Mouse (Mus musculus) embryonic fibroblast, embryonic 13.5 days (primary cell): ENCODE results near the gene Polr3b. TPM values are rescaled to one million over a fixed set of nuclear protein-coding genes. Genes with fewer than 3 reads are reported as not detected.

Experiments used
- H3K27ac ChIP-seq: 2 replicates; pipeline ENCODE4 v1.5.1; 2012; ENCODE audit warnings: low read length, control low read depth, inconsistent platforms; ENCODE audit not compliant: insufficient read depth
- H3K4me1 ChIP-seq: 2 replicates; pipeline ENCODE4 v1.6.1; 2011; ENCODE audit warnings: low read length; ENCODE audit not compliant: control insufficient read depth, insufficient read depth
- H3K4me3 ChIP-seq: 2 replicates; pipeline ENCODE4 v1.5.1; 2011; ENCODE audit warnings: mild to moderate bottlenecking, control low read depth, low read length; ENCODE audit not compliant: insufficient read depth
- CTCF ChIP-seq: IDR thresholded peaks from 2 replicates; pipeline ENCODE4 v1.5.1; 2011; ENCODE audit warnings: mild to moderate bottlenecking, control low read depth, low read length, moderate library complexity, borderline replicate concordance; ENCODE audit not compliant: insufficient read depth
- POLR2A ChIP-seq: IDR thresholded peaks from 2 replicates; pipeline ENCODE4 v1.6.1; 2011; ENCODE audit warnings: low read depth, mild to moderate bottlenecking, control low read depth, low read length, moderate library complexity
- polyA plus RNA-seq: library from polyadenylated mRNA; stranded (reverse); fragments of >200 nt; gene quantifications from 2 replicates; pipeline ENCODE4 v1.2.4, GENCODE M21; 2011; ENCODE audit warnings: low read depth; ENCODE audit not compliant: missing spikeins, insufficient read length

Polr3b gene
- polyA plus RNA-seq, 1 experiment: 15.5 TPM

DNA sequence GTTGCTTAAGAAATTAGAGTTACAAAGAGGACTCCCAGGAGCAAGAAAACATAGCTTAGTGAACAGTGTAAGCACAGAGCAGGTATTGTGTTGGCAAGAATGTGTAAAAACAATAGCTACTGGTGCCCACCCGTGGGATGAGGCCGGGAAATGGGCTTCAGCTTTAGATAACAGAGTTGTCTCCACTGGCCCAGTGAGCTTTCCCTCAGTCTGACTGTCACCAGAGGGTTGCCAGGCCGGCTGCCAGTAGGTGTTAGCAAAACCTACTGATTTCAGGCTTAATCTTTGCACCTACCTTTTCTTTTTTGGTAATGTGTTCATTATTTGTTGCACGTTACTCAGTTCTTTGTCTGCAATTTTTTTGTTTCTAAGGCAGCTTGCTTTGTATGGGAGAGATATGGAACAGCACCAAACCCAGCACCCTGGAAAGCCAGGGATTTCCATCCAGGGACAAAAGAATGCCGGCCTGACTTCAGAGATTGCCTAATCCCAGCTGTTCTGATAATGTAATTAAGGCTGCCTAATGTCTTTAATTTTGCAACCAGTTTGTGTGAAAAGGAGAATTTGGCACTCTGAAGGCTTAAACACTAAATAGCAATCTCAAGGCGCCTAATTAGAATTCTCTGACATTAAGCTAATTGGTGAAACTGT is 35.5 kb downstream of the Polr3b start:
- Histone ChIP-seq H3K4me1 (no peaks in the 10 kb centered on the region), H3K4me3 (no peak overlapping the region), H3K27ac (no peak overlapping the region)
- no peak for TF ChIP-seq POLR2A
- no peak for TF ChIP-seq CTCF

DNA sequence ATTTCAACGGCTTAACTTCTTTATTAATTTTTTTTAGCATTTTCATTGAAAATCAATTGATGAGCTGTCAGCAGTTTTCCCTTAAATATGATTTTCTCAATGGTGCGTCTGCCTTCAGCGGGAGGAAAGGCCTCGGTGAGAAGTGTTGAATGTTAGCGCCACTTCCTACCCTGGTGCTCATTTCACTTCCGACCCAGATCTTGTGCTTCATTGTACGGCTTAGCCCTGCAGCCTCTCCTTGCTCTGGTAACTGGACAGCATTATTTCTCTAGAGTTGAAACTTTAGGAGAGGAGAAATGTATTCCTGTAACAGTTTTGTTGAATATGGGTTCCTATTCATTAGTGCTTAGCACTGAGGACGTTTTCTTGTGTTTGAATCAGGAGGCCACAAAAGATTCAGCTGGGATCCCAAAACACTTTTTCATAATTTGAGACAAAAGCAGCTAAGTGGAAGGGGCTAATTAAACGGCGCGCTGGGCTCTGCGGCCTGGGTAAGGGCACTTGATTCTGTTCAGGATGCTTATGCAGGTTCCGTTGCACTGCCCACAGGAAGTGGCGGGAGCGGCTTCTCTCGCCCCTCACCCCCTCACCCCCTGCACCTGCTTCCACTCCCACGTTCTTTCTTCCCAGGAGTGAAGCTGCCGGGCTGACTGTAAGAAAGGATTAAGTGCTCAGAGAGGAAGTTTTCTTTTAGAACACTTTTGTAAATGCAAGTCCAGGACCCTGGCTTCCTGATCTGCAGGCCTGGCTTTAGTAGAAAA is 36.2 kb downstream of the Polr3b start:
- H3K4me3 ChIP-seq: no peak overlapping the region
- H3K27ac ChIP-seq: no peak overlapping the region
- no peaks in the 10 kb centered on the region for H3K4me1 ChIP-seq
- no peak for TF ChIP-seq CTCF

DNA sequence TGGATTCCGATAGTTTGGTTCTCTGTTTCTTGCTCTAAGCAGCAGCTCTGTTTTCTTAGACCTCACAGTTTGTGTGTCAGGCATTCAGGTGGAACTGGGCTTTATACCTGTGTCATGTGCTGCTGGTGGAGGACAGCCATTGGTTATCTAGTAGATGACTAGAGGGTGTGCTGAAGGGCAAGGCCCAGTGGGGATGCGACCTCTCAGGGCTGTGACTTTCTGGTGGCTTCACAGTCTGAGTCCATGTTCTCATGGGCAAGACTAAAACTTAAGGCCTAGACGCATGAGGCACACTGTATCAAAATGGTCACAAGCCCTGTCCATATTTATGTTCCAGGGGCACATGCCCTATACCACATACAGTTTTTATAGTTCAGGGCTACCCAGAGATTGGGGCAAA is 37.2 kb downstream of the Polr3b start:
- Histone ChIP-seq H3K27ac (no peak overlapping the region), H3K4me1 (no peaks in the 10 kb centered on the region), H3K4me3 (no peak overlapping the region)
- TF ChIP-seq CTCF (no peak), POLR2A (no peak)

DNA sequence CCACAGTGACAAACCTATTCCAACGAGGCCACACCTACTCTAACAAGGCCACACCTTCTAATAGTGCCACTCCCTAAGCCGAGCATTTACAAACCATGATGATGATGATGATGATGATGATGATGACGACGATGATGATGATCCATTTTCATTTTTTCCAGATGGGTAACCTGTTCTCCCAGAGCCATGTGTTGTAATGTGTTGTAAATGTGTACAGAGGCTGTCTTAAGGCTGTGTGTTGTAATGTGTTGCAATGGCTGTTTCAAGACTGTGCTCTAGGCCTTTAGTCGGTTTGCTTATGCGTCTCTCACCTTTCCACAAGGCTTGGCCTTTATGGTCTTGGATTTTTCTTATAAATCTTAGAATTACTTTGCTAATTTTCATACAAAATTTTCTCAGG is 40.0 kb downstream of the Polr3b start:
- Histone ChIP-seq H3K27ac (no peak overlapping the region), H3K4me3 (no peak overlapping the region), H3K4me1 (no peaks in the 10 kb centered on the region)
- TF ChIP-seq CTCF: no peak
- TF ChIP-seq POLR2A: no peak

DNA sequence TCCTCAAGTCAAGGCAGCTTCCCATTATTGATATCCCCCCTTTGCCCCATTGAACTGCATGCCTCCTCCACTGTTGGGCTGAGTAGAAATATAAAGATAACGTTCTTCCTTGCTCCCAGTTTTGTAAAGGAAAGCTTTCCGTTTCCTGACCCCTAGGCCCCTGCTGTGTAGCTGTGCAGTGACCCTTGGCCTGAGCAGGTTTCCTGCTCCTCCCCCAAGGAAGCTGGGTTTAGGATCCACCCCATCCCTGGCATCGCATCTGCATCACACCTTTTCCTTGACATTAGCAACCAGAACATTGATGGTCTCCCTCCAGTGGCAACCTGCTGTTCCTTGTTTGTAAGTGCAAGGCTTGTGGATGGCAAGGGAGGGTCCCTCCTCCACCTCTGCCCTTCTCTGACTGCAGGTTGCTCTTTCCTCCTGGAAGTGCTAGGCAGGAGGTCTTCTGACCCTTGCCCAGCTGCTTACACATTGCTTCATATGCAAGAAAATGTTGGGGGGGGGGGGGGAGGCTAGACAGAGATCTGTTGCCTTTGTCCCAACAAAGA is 43.7 kb downstream of the Polr3b start:
- H3K4me1 ChIP-seq: no peaks in the 10 kb centered on the region
- no peak overlapping the region for H3K27ac ChIP-seq
- no peak for TF ChIP-seq CTCF
- no peak for TF ChIP-seq POLR2A
- H3K4me3 ChIP-seq: no peak overlapping the region

DNA sequence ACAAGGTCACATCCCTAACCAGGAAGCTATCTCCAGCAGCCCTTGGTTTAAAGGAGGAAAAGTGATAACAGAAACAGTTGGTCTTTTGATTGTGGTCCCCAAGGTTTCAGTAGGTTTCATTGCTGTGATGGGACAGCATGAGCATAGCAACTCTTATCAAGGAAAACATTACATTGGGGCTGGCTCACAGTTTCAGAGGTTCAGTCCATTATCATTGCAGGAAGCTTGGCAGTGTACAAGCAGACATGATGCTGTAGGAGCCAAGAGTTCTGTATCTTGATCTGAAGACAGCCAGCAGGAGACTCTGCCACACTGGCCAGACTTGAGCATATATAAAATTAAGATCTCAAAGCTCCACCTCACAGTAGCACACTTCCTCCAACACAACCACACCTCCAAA is 53.6 kb downstream of the Polr3b start:
- H3K27ac ChIP-seq: no peak overlapping the region
- TF ChIP-seq CTCF: no peak
- H3K4me3 ChIP-seq: no peak overlapping the region
- no peaks in the 10 kb centered on the region for H3K4me1 ChIP-seq

DNA sequence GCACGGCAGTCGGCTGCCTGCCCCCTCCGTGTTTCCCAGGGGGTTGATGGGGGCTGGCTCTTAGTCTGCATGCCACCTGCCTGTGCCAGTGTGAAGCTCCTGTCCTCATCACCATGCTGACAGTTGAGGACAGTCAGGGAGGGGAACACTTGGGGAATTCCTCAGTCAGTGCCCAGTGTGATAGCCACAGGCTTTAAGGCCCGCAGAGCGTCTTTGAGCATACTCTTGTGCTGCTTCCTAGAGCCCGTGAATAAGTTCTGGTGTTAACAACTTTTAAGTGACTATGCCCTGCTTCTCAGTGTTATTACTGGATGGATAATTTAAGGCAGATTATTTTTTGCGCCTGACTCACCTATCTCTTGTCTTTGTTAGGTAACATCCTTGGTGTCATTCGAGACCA is 54.4 kb downstream of the Polr3b start:
- no peak overlapping the region for H3K4me3 ChIP-seq
- no peaks in the 10 kb centered on the region for H3K4me1 ChIP-seq
- H3K27ac ChIP-seq: no peak overlapping the region
- no peak for TF ChIP-seq CTCF
- TF ChIP-seq POLR2A: no peak

DNA sequence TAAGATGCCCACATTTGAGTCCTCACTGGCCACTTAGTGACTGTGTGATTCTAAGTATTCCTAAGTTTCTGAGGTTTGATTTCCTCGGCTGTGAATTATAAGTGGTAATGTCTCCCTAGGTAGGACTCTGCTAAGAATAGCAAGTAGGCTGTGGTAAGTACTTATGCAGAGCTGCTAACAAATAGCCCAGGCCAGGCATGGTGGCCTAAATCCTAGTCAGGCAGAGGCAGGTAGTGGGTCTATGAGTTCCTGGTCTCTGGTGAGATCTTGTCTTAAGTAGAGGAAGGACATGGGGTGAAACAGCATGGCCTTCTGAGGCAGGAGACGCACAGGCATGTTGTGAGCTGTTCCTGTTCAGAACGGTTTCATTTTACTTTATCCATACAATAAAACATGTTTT is 55.8 kb downstream of the Polr3b start:
- Histone ChIP-seq H3K4me1 (no peaks in the 10 kb centered on the region), H3K4me3 (no peak overlapping the region), H3K27ac (no peak overlapping the region)
- TF ChIP-seq CTCF: no peak
- TF ChIP-seq POLR2A: no peak

DNA sequence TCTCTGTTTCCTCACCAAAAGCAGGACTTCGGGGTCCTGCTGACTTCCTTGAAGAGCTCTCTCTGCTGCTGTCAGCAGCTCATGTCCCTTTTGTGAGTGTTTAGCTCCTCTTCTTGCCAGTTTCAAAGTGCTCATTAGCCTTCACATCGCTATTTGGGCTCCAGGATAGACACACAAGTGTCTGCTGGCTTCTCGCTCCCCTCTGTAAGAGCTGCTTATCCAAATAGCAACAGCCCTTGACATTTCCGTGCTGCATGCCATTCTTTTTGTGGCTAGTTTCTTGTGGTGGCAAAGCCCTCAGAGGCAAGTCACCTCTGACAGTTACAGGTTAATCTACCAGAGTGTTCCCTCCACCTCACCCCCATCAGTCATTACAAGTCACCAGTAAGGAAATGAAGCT is 56.3 kb downstream of the Polr3b start:
- TF ChIP-seq CTCF (no peak), POLR2A (no peak)
- Histone ChIP-seq H3K27ac (no peak overlapping the region), H3K4me3 (no peak overlapping the region), H3K4me1 (no peaks in the 10 kb centered on the region)

DNA sequence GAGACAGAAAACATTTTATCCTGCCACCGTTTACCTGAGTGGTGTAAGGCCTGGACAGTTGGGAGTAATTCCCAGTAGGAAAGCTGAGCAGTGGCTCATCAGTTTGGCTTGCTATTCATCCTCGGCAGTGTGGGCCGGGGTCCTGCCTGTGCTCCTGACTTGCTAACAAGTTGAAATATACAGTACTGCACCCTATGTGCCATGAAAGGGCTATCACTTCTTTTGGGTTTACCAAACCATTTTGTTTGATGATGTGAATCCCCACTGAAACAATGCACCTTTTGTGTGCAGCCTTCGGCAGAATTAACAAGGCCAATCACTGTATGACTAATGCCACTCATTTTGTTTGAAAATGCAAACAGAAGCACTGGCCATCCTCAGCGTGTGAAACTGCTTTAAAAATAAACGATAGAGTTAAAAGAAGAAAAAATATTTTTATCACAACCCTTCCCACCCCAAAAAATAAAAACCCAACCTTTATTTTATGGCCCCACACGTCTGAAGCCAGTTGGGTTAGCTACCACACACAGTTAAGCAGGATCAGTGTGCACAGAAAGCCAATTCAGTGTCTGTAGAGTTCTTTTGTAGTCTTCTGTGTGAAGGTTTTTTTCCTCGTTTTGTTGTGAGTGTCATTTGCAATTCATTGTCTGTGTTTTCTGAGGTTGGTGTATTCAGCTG is 63.5 kb downstream of the Polr3b start:
- TF ChIP-seq CTCF: no peak
- TF ChIP-seq POLR2A: no peak
- no peak overlapping the region for H3K27ac ChIP-seq
- H3K4me3 ChIP-seq: no peak overlapping the region
- no peaks in the 10 kb centered on the region for H3K4me1 ChIP-seq
